Mouse (Mus musculus) C2C12 (cell line): ENCODE measurements at regions not wholly inside any gene's neighbourhood (a gene's known extent, or its start where the extent isn't known, plus 50 kb on each side); places are given as distances from the start of the nearest gene placed in this dataset.

Source experiments
- H3K27me3 ChIP-seq: one replicate; pipeline ENCODE4 v1.6.1; 2011; ENCODE audit not compliant: control insufficient read depth, insufficient read depth, insufficient read length
- H3K36me3 ChIP-seq: one replicate; pipeline ENCODE4 v1.6.1; 2011; ENCODE audit not compliant: control insufficient read depth, insufficient read depth
- H3K4me3 ChIP-seq: one replicate; pipeline ENCODE4 v1.5.1; 2011; ENCODE audit warnings: mild to moderate bottlenecking, control low read depth; ENCODE audit not compliant: poor library complexity, insufficient read depth, severe bottlenecking
- H3K79me2 ChIP-seq: one replicate; pipeline ENCODE4 v1.6.1; 2011; ENCODE audit not compliant: control insufficient read depth, insufficient read depth
- H3K79me3 ChIP-seq: one replicate; pipeline ENCODE4 v1.6.1; 2011; ENCODE audit warnings: low read depth, control low read depth
- H3ac ChIP-seq: one replicate; pipeline ENCODE3; 2011; ENCODE audit warnings: low read depth; ENCODE audit not compliant: control insufficient read depth, insufficient read length
- CEBPB ChIP-seq: IDR thresholded peaks from one replicate; pipeline ENCODE4 v1.6.1; 2011; ENCODE audit warnings: low read depth, mild to moderate bottlenecking, control low read depth, moderate library complexity
- CTCF ChIP-seq: IDR thresholded peaks from one replicate; pipeline ENCODE4 v1.5.1; 2011; ENCODE audit not compliant: control insufficient read depth, insufficient read depth, insufficient read length
- FOSL1 ChIP-seq: IDR thresholded peaks from one replicate; pipeline ENCODE4 v1.8.0; 2011; ENCODE audit warnings: mild to moderate bottlenecking, low read length; ENCODE audit not compliant: poor library complexity, insufficient read depth, severe bottlenecking
- MAX ChIP-seq: IDR thresholded peaks from one replicate; pipeline ENCODE4 v1.6.1; 2011; ENCODE audit warnings: mild to moderate bottlenecking, control low read depth
- MYOD1 ChIP-seq: IDR thresholded peaks from one replicate; pipeline ENCODE4 v1.6.1; 2011; ENCODE audit warnings: low read depth; ENCODE audit not compliant: control insufficient read depth, insufficient read length
- MYOG ChIP-seq: IDR thresholded peaks from one replicate; pipeline ENCODE4 v1.6.1; 2011; ENCODE audit not compliant: control insufficient read depth, insufficient read length; ENCODE audit errors: extremely low read depth
- USF1 ChIP-seq: IDR thresholded peaks from one replicate; pipeline ENCODE4 v1.6.1; 2011; ENCODE audit warnings: low read depth, mild to moderate bottlenecking, control low read depth, moderate library complexity

GRCm38 (mm10) chr8:35192515-35192914 is 573.1 kb upstream of the Gm19410 start:
- H3ac ChIP-seq = no peak overlapping the region
- no peaks in the 10 kb centered on the region for H3K27me3 ChIP-seq
- no peak for TF ChIP-seq MYOG
- no peak for TF ChIP-seq CEBPB
- no peak for TF ChIP-seq MYOD1
- TF ChIP-seq MAX = no peak
- no peak for TF ChIP-seq CTCF
- TF ChIP-seq FOSL1 = no peak
- no peak for TF ChIP-seq USF1
- H3K4me3 ChIP-seq = no peak overlapping the region
- H3K36me3 ChIP-seq = no peaks in the 10 kb centered on the region
- no peaks in the 10 kb centered on the region for H3K79me3 ChIP-seq
- no peaks in the 10 kb centered on the region for H3K79me2 ChIP-seq

- Histone ChIP-seq H3ac (no peak overlapping the region), H3K36me3 (no peaks in the 10 kb centered on the region), H3K79me3 (no peaks in the 10 kb centered on the region), H3K79me2 (no peaks in the 10 kb centered on the region), H3K27me3 (no peaks in the 10 kb centered on the region), H3K4me3 (no peak overlapping the region)
- no peak for TF ChIP-seq USF1
- no peak for TF ChIP-seq CTCF
- no peak for TF ChIP-seq MAX
- no peak for TF ChIP-seq FOSL1
- no peak for TF ChIP-seq MYOG
- no peak for TF ChIP-seq CEBPB
- no peak for TF ChIP-seq MYOD1
These were observed 571.8 kb upstream of the Gm19410 start for GRCm38 (mm10) chr8:35193771-35194170.

- no peak overlapping the region for H3ac ChIP-seq
- no peak for TF ChIP-seq MYOG
- TF ChIP-seq MAX = no peak
- TF ChIP-seq FOSL1 = no peak
- TF ChIP-seq MYOD1 = no peak
- no peak for TF ChIP-seq USF1
- TF ChIP-seq CTCF = no peak
- TF ChIP-seq CEBPB = no peak
- no peaks in the 10 kb centered on the region for H3K79me2 ChIP-seq
- no peaks in the 10 kb centered on the region for H3K27me3 ChIP-seq
- no peaks in the 10 kb centered on the region for H3K79me3 ChIP-seq
- no peak overlapping the region for H3K4me3 ChIP-seq
- H3K36me3 ChIP-seq = no peaks in the 10 kb centered on the region
These were observed 569.4 kb upstream of the Gm19410 start for GRCm38 (mm10) chr8:35196189-35196588.

- TF ChIP-seq MAX (no peak), MYOD1 (no peak), USF1 (no peak), CEBPB (no peak), FOSL1 (no peak), MYOG (no peak), CTCF (no peak)
- Histone ChIP-seq H3ac (no peak overlapping the region), H3K79me3 (no peaks in the 10 kb centered on the region), H3K27me3 (no peaks in the 10 kb centered on the region), H3K79me2 (no peaks in the 10 kb centered on the region), H3K36me3 (no peaks in the 10 kb centered on the region), H3K4me3 (no peak overlapping the region)
These were observed 566.8 kb upstream of the Gm19410 start for GRCm38 (mm10) chr8:35198766-35199165.

GRCm38 (mm10) chr8:35201416-35201815 is 564.2 kb upstream of the Gm19410 start:
- Histone ChIP-seq H3K79me2 (no peaks in the 10 kb centered on the region), H3K4me3 (no peak overlapping the region), H3K27me3 (no peaks in the 10 kb centered on the region), H3K36me3 (no peaks in the 10 kb centered on the region), H3K79me3 (no peaks in the 10 kb centered on the region), H3ac (no peak overlapping the region)
- TF ChIP-seq USF1 = no peak

GRCm38 (mm10) chr8:35204971-35205370 is 560.6 kb upstream of the Gm19410 start:
- Histone ChIP-seq H3K79me3 (no peaks in the 10 kb centered on the region), H3ac (no peak overlapping the region), H3K4me3 (no peak overlapping the region), H3K79me2 (no peaks in the 10 kb centered on the region), H3K27me3 (no peaks in the 10 kb centered on the region), H3K36me3 (no peaks in the 10 kb centered on the region)
- TF ChIP-seq MYOG = no peak
- no peak for TF ChIP-seq MAX
- TF ChIP-seq MYOD1 = no peak
- TF ChIP-seq CEBPB = no peak
- TF ChIP-seq CTCF = no peak
- TF ChIP-seq USF1 = no peak
- no peak for TF ChIP-seq FOSL1
